Mouse (Mus musculus) kidney, embryonic 14.5 days (tissue): ENCODE data around the gene Rab37. TPM values are rescaled to one million over a fixed set of nuclear protein-coding genes. Genes with fewer than 3 reads are reported as not detected.

Source experiments
- ATAC-seq: fragments of 200-750 bp; cut with Nextera tagmentation; 2 replicates; pipeline ENCODE4 v1.8.0; 2017; ENCODE audit warnings: moderate number of reproducible peaks, mild to moderate bottlenecking, moderate TSS enrichment, moderate library complexity; ENCODE audit not compliant: low FRiP score, low TSS enrichment
- H3K27ac ChIP-seq: fragments of 300-500 bp; sonication (generic); 2 replicates; pipeline ENCODE4 v1.5.1; 2014; ENCODE audit warnings: low read depth, mild to moderate bottlenecking, low read length, moderate library complexity, mixed read lengths
- H3K27me3 ChIP-seq: fragments of 300-500 bp; sonication (generic); 2 replicates; pipeline ENCODE4 v1.6.1; 2014; ENCODE audit warnings: mild to moderate bottlenecking, low read length; ENCODE audit not compliant: control insufficient read depth, insufficient read depth
- H3K36me3 ChIP-seq: fragments of 300-500 bp; sonication (generic); 2 replicates; pipeline ENCODE4 v1.6.1; 2014; ENCODE audit warnings: low read length, mixed read lengths; ENCODE audit not compliant: control insufficient read depth, insufficient read depth
- H3K4me1 ChIP-seq: fragments of 300-500 bp; sonication (generic); 2 replicates; pipeline ENCODE4 v1.6.1; 2014; ENCODE audit warnings: low read length, mixed read lengths; ENCODE audit not compliant: control insufficient read depth, insufficient read depth
- H3K4me2 ChIP-seq: fragments of 300-500 bp; sonication (generic); replicated peaks from 2 replicates; pipeline ENCODE4 v1.6.1; 2014; ENCODE audit warnings: low read depth, mild to moderate bottlenecking, low read length
- H3K4me3 ChIP-seq: fragments of 300-500 bp; sonication (generic); 2 replicates; pipeline ENCODE4 v1.5.1; 2014; ENCODE audit warnings: mild to moderate bottlenecking, low read length
- H3K9ac ChIP-seq: fragments of 300-500 bp; sonication (generic); 2 replicates; pipeline ENCODE4 v1.6.1; 2014; ENCODE audit warnings: low read depth, mild to moderate bottlenecking, low read length, moderate library complexity
- H3K9me3 ChIP-seq: fragments of 300-500 bp; sonication (generic); 2 replicates; pipeline ENCODE4 v1.6.1; 2016; ENCODE audit warnings: low read length; ENCODE audit not compliant: control insufficient read depth
- WGBS: fragments of 180-500 bp; shearing (Covaris S2); extraction: QIAGEN DNeasy Blood & Tissue Kit; methylation state at CpG from one replicate; pipeline ENCODE4 v1.1.7; 2014; 5-methylcytosine and 5-hydroxymethylcytosine counted together
- polyA plus RNA-seq: library from polyadenylated mRNA; unstranded; fragments of >200 nt; fragmentation: Nextera tagmentation; extraction: Ambion mirVana; gene quantifications from 2 replicates; pipeline ENCODE4 v1.2.1, GENCODE M21; 2014

Rab37 gene
- polyA plus RNA-seq, 1 experiment from 2014 or later: 0.96 TPM

GRCm38 (mm10) chr11:115099241-115099840, 8.1 kb downstream of the Rab37 start:
- Histone ChIP-seq H3K4me1 (no peaks in the 10 kb centered on the region), H3K36me3 (no peaks in the 10 kb centered on the region), H3K9ac (no peak overlapping the region), H3K9me3 (no peaks in the 10 kb centered on the region), H3K27ac (no peak overlapping the region), H3K4me3 (no peak overlapping the region), H3K4me2 (no peak overlapping the region), H3K27me3 (no peaks in the 10 kb centered on the region; the same call in 1 of the 2 replicates)
- WGBS: 34% methylated on average over 16 of the region's 16 CpGs
- no peak for ATAC-seq

- Histone ChIP-seq H3K27me3 (no peaks in the 10 kb centered on the region; the same call in 1 of the 2 replicates), H3K4me1 (no peaks in the 10 kb centered on the region), H3K4me3 (no peak overlapping the region), H3K4me2 (no peak overlapping the region), H3K9me3 (no peaks in the 10 kb centered on the region), H3K27ac (no peak overlapping the region), H3K36me3 (no peaks in the 10 kb centered on the region), H3K9ac (no peak overlapping the region)
- no peak for ATAC-seq
- 62% methylated on average over 5 of the region's 5 CpGs for WGBS
Measured at GRCm38 (mm10) chr11:115100032-115100621, 8.9 kb downstream of the Rab37 start.

- Histone ChIP-seq H3K4me1 (no peaks in the 10 kb centered on the region), H3K4me3 (no peak overlapping the region), H3K27ac (no peak overlapping the region)
Measured at GRCm38 (mm10) chr11:115100741-115101140, 9.5 kb downstream of the Rab37 start.

GRCm38 (mm10) chr11:115101615-115102051, 10.4 kb downstream of the Rab37 start:
- H3K36me3 ChIP-seq: no peaks in the 10 kb centered on the region
- no peak overlapping the region for H3K9ac ChIP-seq
- no peak overlapping the region for H3K4me2 ChIP-seq
- no peaks in the 10 kb centered on the region for H3K9me3 ChIP-seq
- WGBS: 37% methylated on average over 6 of the region's 6 CpGs
- no peaks in the 10 kb centered on the region for H3K4me1 ChIP-seq
- H3K27me3 ChIP-seq: no peaks in the 10 kb centered on the region; the same call in 1 of the 2 replicates
- no peak for ATAC-seq
- no peak overlapping the region for H3K27ac ChIP-seq
- H3K4me3 ChIP-seq: no peak overlapping the region

More at GRCm38 (mm10) chr11:115100741-115101140, 9.5 kb downstream of the Rab37 start:
- Histone ChIP-seq H3K9me3 (no peaks in the 10 kb centered on the region), H3K27me3 (no peaks in the 10 kb centered on the region; the same call in 1 of the 2 replicates), H3K36me3 (no peaks in the 10 kb centered on the region), H3K4me2 (no peak overlapping the region), H3K9ac (no peak overlapping the region)
- ATAC-seq: no peak
- 43% methylated on average over 7 of the region's 7 CpGs for whole genome bisulfite sequencing

DNA sequence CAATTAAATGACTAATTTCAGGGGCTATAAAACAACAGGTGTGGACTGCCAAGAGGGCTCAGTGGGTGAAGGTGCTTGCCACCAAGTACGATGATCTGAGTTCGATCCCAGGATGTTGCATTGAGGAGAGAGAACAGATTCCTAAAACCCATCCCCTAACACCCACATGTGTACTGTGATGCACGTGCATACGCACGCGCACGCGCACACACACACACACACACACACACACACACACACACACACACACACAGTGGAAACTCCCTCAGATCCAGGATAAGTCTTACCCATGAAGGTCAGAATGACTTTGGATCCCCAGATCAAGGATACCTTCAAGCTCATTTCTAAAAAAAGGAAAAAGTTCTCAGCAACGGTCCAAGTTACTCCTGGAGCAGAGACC, 10.9 kb downstream of the Rab37 start:
- H3K9me3 ChIP-seq: no peaks in the 10 kb centered on the region
- no peaks in the 10 kb centered on the region; the same call in 1 of the 2 replicates for H3K27me3 ChIP-seq
- 92% methylated on average over 9 of the region's 9 CpGs for WGBS
- H3K4me3 ChIP-seq: no peak overlapping the region
- no peak for ATAC-seq
- no peak overlapping the region for H3K27ac ChIP-seq
- no peak overlapping the region for H3K4me2 ChIP-seq
- no peaks in the 10 kb centered on the region for H3K36me3 ChIP-seq
- no peak overlapping the region for H3K9ac ChIP-seq
- no peaks in the 10 kb centered on the region for H3K4me1 ChIP-seq

DNA sequence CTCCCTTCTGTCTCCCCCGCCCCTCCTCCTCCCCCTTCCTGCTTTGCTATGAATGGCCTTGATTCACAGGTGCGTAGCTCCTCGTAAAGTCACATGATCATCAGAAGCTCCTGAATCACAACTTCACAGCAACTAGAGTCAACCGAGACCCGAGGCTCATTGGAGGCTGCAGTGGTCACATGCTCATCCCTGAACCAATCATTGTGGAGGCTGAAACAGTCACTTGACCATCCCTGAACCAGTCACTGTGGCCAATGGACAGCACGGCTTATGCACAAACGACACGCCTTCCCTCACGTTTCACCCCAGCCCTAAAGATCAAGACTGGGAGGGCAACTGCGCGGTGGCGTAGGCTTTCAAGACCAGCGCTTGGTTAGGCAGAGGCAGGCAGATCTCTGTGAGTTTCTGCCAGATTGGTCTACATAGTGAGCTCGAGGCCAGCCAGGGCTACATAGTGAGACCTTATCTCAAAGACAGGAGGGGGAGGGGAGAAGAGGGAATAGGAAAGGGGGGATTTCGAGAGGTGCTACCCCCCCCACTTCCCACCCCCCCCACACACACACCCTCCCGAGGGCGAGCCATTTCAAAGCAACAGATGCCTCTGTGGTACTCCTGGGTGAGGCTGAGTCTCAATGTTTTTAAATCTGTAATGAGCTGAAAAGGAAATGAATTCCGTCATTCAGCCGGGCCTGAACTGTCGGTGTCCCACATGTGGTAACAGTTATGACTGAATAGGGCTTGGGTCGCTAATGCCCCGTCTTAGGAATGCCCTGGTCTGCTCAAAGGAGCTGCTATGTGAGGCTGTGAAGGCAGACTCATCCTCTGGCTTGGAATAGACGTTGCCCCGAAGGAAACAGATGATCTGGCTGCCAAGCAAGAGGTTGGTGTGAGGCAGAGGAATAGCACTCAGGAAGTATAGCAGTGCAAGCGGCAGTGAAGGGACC, 12.5 kb downstream of the Rab37 start:
- H3K4me1 ChIP-seq: no peaks in the 10 kb centered on the region
- H3K36me3 ChIP-seq: no peaks in the 10 kb centered on the region
- no peak for ATAC-seq
- WGBS: 88% methylated on average over 25 of the region's 25 CpGs
- H3K27ac ChIP-seq: no peak overlapping the region
- H3K9me3 ChIP-seq: no peaks in the 10 kb centered on the region
- H3K27me3 ChIP-seq: no peaks in the 10 kb centered on the region; the same call in 1 of the 2 replicates
- H3K9ac ChIP-seq: no peak overlapping the region
- H3K4me3 ChIP-seq: no peak overlapping the region
- no peak overlapping the region for H3K4me2 ChIP-seq

DNA sequence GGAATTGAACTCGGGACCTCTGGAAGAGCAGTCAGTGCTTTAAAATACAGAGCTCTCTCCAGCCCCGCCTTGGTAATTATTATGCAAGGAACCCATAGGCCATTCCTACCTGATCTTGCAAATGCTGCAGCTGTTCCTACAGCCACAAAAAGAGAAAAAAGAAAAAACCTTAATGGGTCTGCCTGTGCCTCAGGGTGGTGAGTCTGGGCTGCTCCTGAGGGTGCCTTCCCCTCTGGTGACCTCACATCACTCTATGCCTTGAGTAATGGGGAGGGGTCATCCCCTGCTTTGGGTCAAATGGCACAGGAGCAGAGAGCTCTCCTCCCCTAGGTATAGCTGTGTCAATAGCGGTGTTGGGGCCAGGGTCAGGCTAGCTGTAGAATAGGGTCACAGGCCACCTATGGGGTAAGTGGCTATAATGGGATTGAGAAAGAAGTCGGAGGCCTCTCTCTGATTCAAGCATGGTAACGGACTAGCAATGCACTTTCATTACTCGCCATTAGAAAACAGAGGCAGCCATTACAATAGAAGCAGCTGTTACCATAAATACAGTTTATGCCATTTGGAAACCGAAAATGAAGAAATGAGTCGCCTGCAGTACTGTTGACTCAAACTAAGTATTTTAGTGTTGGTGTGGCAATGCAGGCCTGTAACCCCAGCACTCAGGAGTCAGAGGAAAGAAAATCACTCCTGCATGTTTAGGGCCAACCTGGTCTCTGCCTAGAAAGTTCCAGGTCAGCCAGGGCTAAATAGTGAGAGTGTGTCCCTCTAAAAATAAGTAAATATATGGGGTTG, 13.7 kb downstream of the Rab37 start:
- no peak overlapping the region for H3K4me2 ChIP-seq
- H3K27ac ChIP-seq: no peak overlapping the region
- 68% methylated on average over 8 of the region's 8 CpGs for WGBS
- no peaks in the 10 kb centered on the region for H3K36me3 ChIP-seq
- H3K9ac ChIP-seq: no peak overlapping the region
- no peak for ATAC-seq
- H3K4me3 ChIP-seq: no peak overlapping the region
- no peaks in the 10 kb centered on the region; the same call in 1 of the 2 replicates for H3K27me3 ChIP-seq
- no peaks in the 10 kb centered on the region for H3K4me1 ChIP-seq
- H3K9me3 ChIP-seq: no peaks in the 10 kb centered on the region

- 83% methylated on average over 2 of the region's 2 CpGs for WGBS
Measured at GRCm38 (mm10) chr11:115106638-115107037, 15.4 kb downstream of the Rab37 start.

More at GRCm38 (mm10) chr11:115106638-115107037, 15.4 kb downstream of the Rab37 start:
- Histone ChIP-seq H3K4me1 (no peaks in the 10 kb centered on the region), H3K4me2 (no peak overlapping the region), H3K27ac (no peak overlapping the region), H3K9me3 (no peaks in the 10 kb centered on the region), H3K36me3 (no peaks in the 10 kb centered on the region), H3K4me3 (no peak overlapping the region), H3K27me3 (no peaks in the 10 kb centered on the region), H3K9ac (no peak overlapping the region)
- no peak for ATAC-seq
